8 mouse cellular contexts compared by ENCODE assay signal in genomic region chr2:92711122-92711777, GRCm38 (mm10).
A peak's percentile ranks its signal among the peaks of the same experiment; 100 is the strongest.
DNase-seq lines count a peak whose midpoint lies in the region; ATAC-seq lines count a peak whose summit lies in the region.

No protein-coding gene starts in this region.

- WGBS in intestine, embryonic 14.5 days = 26% methylated on average over 15 of the region's 15 CpGs
- 30% methylated on average over 15 of the region's 15 CpGs for whole genome bisulfite sequencing in intestine, embryonic 16.5 days
- 27% methylated on average over 15 of the region's 15 CpGs for WGBS in hindbrain, embryonic 15.5 days
- 43% methylated on average over 15 of the region's 15 CpGs for WGBS in neural tube, embryonic 11.5 days

- no peak overlapping the region for H3K9ac ChIP-seq in intestine, embryonic 14.5 days (ENCODE audit: low read length)
- no peak overlapping the region for H3K9ac ChIP-seq in intestine, embryonic 16.5 days (ENCODE audit: low read depth, low read length)
- H3K9ac ChIP-seq in hindbrain, embryonic 15.5 days = no peak overlapping the region
- peak overlapping the region; percentile 22; the same call in 1 of the 2 replicates for H3K9ac ChIP-seq in neural tube, embryonic 11.5 days (ENCODE audit: low read length)

- H3K36me3 ChIP-seq in intestine, embryonic 14.5 days (ENCODE audit: control insufficient read depth, insufficient read depth, low read length) = no peaks in the 10 kb centered on the region
- no peaks in the 10 kb centered on the region for H3K36me3 ChIP-seq in intestine, embryonic 16.5 days (ENCODE audit: control insufficient read depth, insufficient read depth, low read length)
- H3K36me3 ChIP-seq in hindbrain, embryonic 15.5 days = no peaks in the 10 kb centered on the region
- no peaks in the 10 kb centered on the region for H3K36me3 ChIP-seq in neural tube, embryonic 11.5 days (ENCODE audit: control insufficient read depth, insufficient read depth, low read length)

- ATAC-seq in intestine, embryonic 14.5 days (replicated peaks; ENCODE audit: low FRiP score, low TSS enrichment, low read depth) = no peak
- ATAC-seq in intestine, embryonic 16.5 days = no peak
- 0 out of 2 replicates have a peak, but pooled peaks have one; percentile 43 for ATAC-seq in hindbrain, embryonic 15.5 days (ENCODE audit: low FRiP score, low read depth)
- ATAC-seq in neural tube, embryonic 11.5 days (ENCODE audit: insufficient read depth, low FRiP score, low TSS enrichment) = no peak

- no peak overlapping the region for H3K27ac ChIP-seq in intestine, embryonic 14.5 days (ENCODE audit: low read depth)
- no peak overlapping the region for H3K27ac ChIP-seq in intestine, embryonic 16.5 days (ENCODE audit: low read length)
- no peak overlapping the region for H3K27ac ChIP-seq in hindbrain, embryonic 15.5 days (replicated peaks)
- no peak overlapping the region for H3K27ac ChIP-seq in neural tube, embryonic 11.5 days (ENCODE audit: low read depth, low read length)

- H3K9me3 ChIP-seq in intestine, embryonic 14.5 days (ENCODE audit: control insufficient read depth, low read length) = no peaks in the 10 kb centered on the region
- H3K9me3 ChIP-seq in intestine, embryonic 16.5 days (ENCODE audit: control insufficient read depth, low read length) = no peaks in the 10 kb centered on the region
- H3K9me3 ChIP-seq in hindbrain, embryonic 15.5 days = no peaks in the 10 kb centered on the region
- no peaks in the 10 kb centered on the region for H3K9me3 ChIP-seq in neural tube, embryonic 11.5 days (ENCODE audit: control insufficient read depth, low read length)

- DNase-seq in intestine, embryonic 14.5 days (ENCODE audit: low spot score) = no peak
- DNase-seq in embryo, embryonic 11 days = peak; percentile 36
- DNase-seq in neural tube, embryonic 11.5 days (ENCODE audit: low spot score) = no peak
- no peak for DNase-seq in cerebellum, postnatal 36 days
- DNase-seq in left cerebral cortex, postnatal 36 days (ENCODE audit: low spot score in 2 of 2) = no peak
- no peak for DNase-seq in cerebellum, adult 8-10 months

- H3K4me2 ChIP-seq in intestine, embryonic 14.5 days (ENCODE audit: low read length) = peak overlapping the region; percentile 34
- no peak overlapping the region for H3K4me2 ChIP-seq in intestine, embryonic 16.5 days (ENCODE audit: low read depth, low read length)
- no peak overlapping the region for H3K4me2 ChIP-seq in hindbrain, embryonic 15.5 days
- peak overlapping the region; percentile 16; the same call in 1 of the 2 replicates for H3K4me2 ChIP-seq in neural tube, embryonic 11.5 days (ENCODE audit: low read depth)

- H3K27me3 ChIP-seq in intestine, embryonic 14.5 days (replicated peaks; ENCODE audit: control insufficient read depth, insufficient read depth, low read length) = no peaks in the 10 kb centered on the region
- no peaks in the 10 kb centered on the region for H3K27me3 ChIP-seq in intestine, embryonic 16.5 days (replicated peaks; ENCODE audit: control insufficient read depth, insufficient read depth, low read length)
- no peaks in the 10 kb centered on the region for H3K27me3 ChIP-seq in hindbrain, embryonic 15.5 days
- no peaks in the 10 kb centered on the region for H3K27me3 ChIP-seq in neural tube, embryonic 11.5 days (ENCODE audit: control insufficient read depth, insufficient read depth, low read length)

- no peak overlapping the region for H3K4me3 ChIP-seq in intestine, embryonic 14.5 days (ENCODE audit: low read depth, low read length)
- H3K4me3 ChIP-seq in intestine, embryonic 16.5 days (ENCODE audit: low read length) = no peak overlapping the region
- H3K4me3 ChIP-seq in hindbrain, embryonic 15.5 days = no peak overlapping the region
- H3K4me3 ChIP-seq in neural tube, embryonic 11.5 days (ENCODE audit: low read depth, low read length) = no peak overlapping the region

- intact Hi-C loops in left cerebral cortex, postnatal 36 days (cut with DNase I) = no loop called here

- H3K4me1 ChIP-seq in intestine, embryonic 14.5 days (replicated peaks; ENCODE audit: control insufficient read depth, insufficient read depth, low read length) = no peaks in the 10 kb centered on the region; the same call in 1 of the 2 replicates
- no peaks in the 10 kb centered on the region for H3K4me1 ChIP-seq in intestine, embryonic 16.5 days (ENCODE audit: control insufficient read depth, insufficient read depth, low read length)
- H3K4me1 ChIP-seq in hindbrain, embryonic 15.5 days (replicated peaks) = peaks cover 26% of the 10 kb centered on the region
- no peaks in the 10 kb centered on the region for H3K4me1 ChIP-seq in neural tube, embryonic 11.5 days (ENCODE audit: control insufficient read depth, insufficient read depth, low read length)

Comparison
In these comparisons a context has a peak if more than half of its experiments do, and no peak if none do; other contexts are left out.
1. H3K4me2 ChIP-seq: peak in intestine, embryonic 14.5 days (single experiment) and neural tube, embryonic 11.5 days (single experiment); none in intestine, embryonic 16.5 days (single experiment) and hindbrain, embryonic 15.5 days (single experiment).